Mouse (Mus musculus) intestine, embryonic 15.5 days (tissue): ENCODE data around the gene Coro1b. TPM values are rescaled to one million over a fixed set of nuclear protein-coding genes. Genes with fewer than 3 reads are reported as not detected.

ENCODE experiments used
- ATAC-seq: fragments of 200-750 bp; cut with Nextera tagmentation; 2 replicates; pipeline ENCODE4 v1.8.0; 2017; ENCODE audit warnings: moderate TSS enrichment, moderate library complexity
- H3K27ac ChIP-seq: fragments of 300-500 bp; sonication (generic); 2 replicates; pipeline ENCODE4 v1.5.1; 2015; ENCODE audit warnings: mild to moderate bottlenecking, inconsistent platforms
- H3K27me3 ChIP-seq: fragments of 300-500 bp; sonication (generic); replicated peaks from 2 replicates; pipeline ENCODE4 v1.6.1; 2015; ENCODE audit warnings: inconsistent platforms
- H3K36me3 ChIP-seq: fragments of 300-500 bp; sonication (generic); 2 replicates; pipeline ENCODE4 v1.6.1; 2015; ENCODE audit warnings: inconsistent platforms
- H3K4me1 ChIP-seq: fragments of 300-500 bp; sonication (generic); replicated peaks from 2 replicates; pipeline ENCODE4 v1.6.1; 2015; ENCODE audit warnings: inconsistent platforms
- H3K4me2 ChIP-seq: fragments of 300-500 bp; sonication (generic); replicated peaks from 2 replicates; pipeline ENCODE4 v1.6.1; 2015; ENCODE audit warnings: mild to moderate bottlenecking, inconsistent platforms
- H3K4me3 ChIP-seq: fragments of 300-500 bp; sonication (generic); replicated peaks from 2 replicates; pipeline ENCODE4 v1.5.1; 2015; ENCODE audit warnings: inconsistent platforms
- H3K9ac ChIP-seq: fragments of 300-500 bp; sonication (generic); 2 replicates; pipeline ENCODE4 v1.6.1; 2015; ENCODE audit warnings: inconsistent platforms
- H3K9me3 ChIP-seq: fragments of 300-500 bp; sonication (generic); 2 replicates; pipeline ENCODE4 v1.6.1; 2016; ENCODE audit warnings: inconsistent platforms
- WGBS: fragments of 180-500 bp; shearing (Covaris S2); methylation state at CpG from one replicate; pipeline ENCODE4 v1.1.7; 2015; 5-methylcytosine and 5-hydroxymethylcytosine counted together
- polyA plus RNA-seq: library from polyadenylated mRNA; unstranded; fragments of >200 nt; fragmentation: Nextera tagmentation; extraction: Ambion mirVana; gene quantifications from 2 replicates; pipeline ENCODE4 v1.2.1, GENCODE M21; 2015

Gene Coro1b
- polyA plus RNA-seq, 1 experiment from 2014 or later = 207 TPM

- Histone ChIP-seq H3K9me3 (no peaks in the 10 kb centered on the region), H3K4me2 (no peak overlapping the region), H3K27me3 (no peaks in the 10 kb centered on the region), H3K4me1 (peaks cover 23% of the 10 kb centered on the region), H3K9ac (no peak overlapping the region), H3K27ac (peak overlapping the region; percentile 76; the same call in 1 of the 2 replicates), H3K4me3 (no peak overlapping the region), H3K36me3 (peaks cover 16% of the 10 kb centered on the region; the same call in 1 of the 2 replicates)
- 95% methylated on average over 26 of the region's 26 CpGs for WGBS
- no peak for ATAC-seq
These were observed 36.1 kb upstream of the Coro1b start for GRCm38 (mm10) chr19:4112063-4112960.

DNA sequence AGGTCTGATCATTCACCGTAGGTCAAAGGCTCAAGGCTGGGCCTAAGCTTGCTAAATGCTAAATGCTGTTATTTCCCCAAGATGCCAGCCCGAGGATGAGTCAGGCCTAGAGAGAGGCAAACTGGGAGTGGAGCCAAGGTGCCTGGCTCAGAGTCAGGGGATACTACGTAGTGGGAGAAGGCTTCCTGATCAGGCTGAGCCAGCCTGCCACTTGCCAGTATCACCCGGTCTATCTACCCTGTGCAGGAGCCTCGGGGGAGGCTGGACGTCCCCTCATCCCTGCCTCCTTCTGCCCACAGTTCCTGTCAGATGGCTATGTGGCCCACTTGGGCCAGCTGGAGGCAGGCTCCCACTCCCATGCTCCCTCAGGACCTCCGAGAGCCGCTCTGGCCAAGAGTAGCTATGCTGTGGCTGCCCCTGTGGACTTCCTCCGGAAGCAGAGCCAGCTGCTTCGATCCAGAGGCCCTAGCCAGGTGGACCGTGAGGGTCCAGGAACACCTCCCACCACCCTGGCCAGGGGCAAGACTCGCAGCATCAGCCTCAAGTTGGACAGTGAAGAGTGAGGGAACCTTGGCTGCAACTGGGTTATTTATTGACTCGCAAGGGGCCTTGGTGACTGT lies 35.1 kb upstream of the Coro1b start:
- 57% methylated on average over 13 of the region's 13 CpGs for WGBS
- Histone ChIP-seq H3K4me1 (peaks cover 23% of the 10 kb centered on the region), H3K4me3 (no peak overlapping the region), H3K36me3 (peaks cover 22% of the 10 kb centered on the region; the same call in 1 of the 2 replicates), H3K9ac (no peak overlapping the region; the same call in 1 of the 2 replicates), H3K27ac (peak overlapping the region; percentile 76), H3K27me3 (no peaks in the 10 kb centered on the region), H3K4me2 (peak overlapping the region; percentile 30), H3K9me3 (no peaks in the 10 kb centered on the region)
- ATAC-seq = peak; percentile 52

DNA sequence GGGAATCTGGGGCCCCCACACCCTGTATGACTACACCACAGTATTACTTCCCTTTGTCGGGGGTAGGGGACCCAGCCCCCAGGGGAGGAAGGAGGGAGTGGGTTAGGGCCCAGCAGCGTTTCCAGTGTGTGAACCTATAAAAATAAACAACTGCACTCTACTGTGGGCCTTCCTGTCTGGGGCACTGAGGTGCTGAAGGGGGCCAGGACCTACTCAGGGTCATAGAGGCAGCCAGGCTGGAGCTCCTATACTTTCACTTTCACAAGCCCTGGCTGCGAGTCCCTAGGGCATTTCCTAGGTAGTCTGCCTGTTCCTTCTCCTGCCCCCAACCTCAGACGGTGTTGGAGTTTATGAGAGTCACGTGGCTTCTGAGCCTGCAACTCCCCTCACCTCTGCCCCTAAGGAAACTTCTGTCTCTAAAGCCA lies 34.6 kb upstream of the Coro1b start:
- Histone ChIP-seq H3K36me3 (peaks cover 22% of the 10 kb centered on the region; the same call in 1 of the 2 replicates), H3K4me1 (peaks cover 23% of the 10 kb centered on the region), H3K27ac (peak overlapping the region; percentile 76), H3K4me3 (no peak overlapping the region), H3K27me3 (no peaks in the 10 kb centered on the region), H3K9ac (no peak overlapping the region; the same call in 1 of the 2 replicates), H3K9me3 (no peaks in the 10 kb centered on the region), H3K4me2 (peak overlapping the region; percentile 30)
- ATAC-seq = peak; percentile 83
- WGBS = 15% methylated on average over 5 of the region's 5 CpGs

DNA sequence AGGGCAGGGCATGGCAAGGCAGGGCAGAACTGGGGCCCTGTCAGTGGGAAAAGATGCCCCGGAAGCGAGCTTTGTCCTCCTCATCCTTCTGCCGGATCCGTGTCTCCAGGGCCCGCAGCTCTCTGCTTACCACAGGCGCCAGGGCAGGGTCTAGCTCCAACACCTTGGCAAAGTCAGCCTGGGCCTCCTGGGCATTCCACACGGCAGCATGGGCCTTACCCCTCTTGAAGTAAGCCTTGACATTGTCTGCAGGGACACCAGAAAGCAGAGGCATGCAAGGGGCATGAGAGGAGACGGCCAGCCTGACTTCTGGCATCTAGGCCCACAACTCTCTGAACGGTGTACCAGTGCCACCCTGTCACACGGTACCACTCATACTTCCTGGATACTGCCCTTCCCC lies 33.9 kb upstream of the Coro1b start:
- peak overlapping the region; percentile 76; the same call in 1 of the 2 replicates for H3K27ac ChIP-seq
- H3K9ac ChIP-seq = no peak overlapping the region
- no peak overlapping the region for H3K4me3 ChIP-seq
- H3K27me3 ChIP-seq = no peaks in the 10 kb centered on the region
- H3K4me1 ChIP-seq = peaks cover 23% of the 10 kb centered on the region
- H3K4me2 ChIP-seq = peak overlapping the region; percentile 30; the same call in 1 of the 2 replicates
- no peaks in the 10 kb centered on the region for H3K9me3 ChIP-seq
- ATAC-seq = no peak
- WGBS = 78% methylated on average over 10 of the region's 10 CpGs
- peaks cover 22% of the 10 kb centered on the region; the same call in 1 of the 2 replicates for H3K36me3 ChIP-seq

GRCm38 (mm10) chr19:4115144-4115543 lies 33.3 kb upstream of the Coro1b start:
- Histone ChIP-seq H3K9ac (no peak overlapping the region), H3K4me3 (no peak overlapping the region), H3K9me3 (no peaks in the 10 kb centered on the region), H3K27ac (no peak overlapping the region), H3K4me1 (peaks cover 24% of the 10 kb centered on the region), H3K4me2 (no peak overlapping the region), H3K27me3 (no peaks in the 10 kb centered on the region), H3K36me3 (peaks cover 22% of the 10 kb centered on the region; the same call in 1 of the 2 replicates)
- ATAC-seq = no peak
- WGBS = 96% methylated on average over 10 of the region's 10 CpGs

DNA sequence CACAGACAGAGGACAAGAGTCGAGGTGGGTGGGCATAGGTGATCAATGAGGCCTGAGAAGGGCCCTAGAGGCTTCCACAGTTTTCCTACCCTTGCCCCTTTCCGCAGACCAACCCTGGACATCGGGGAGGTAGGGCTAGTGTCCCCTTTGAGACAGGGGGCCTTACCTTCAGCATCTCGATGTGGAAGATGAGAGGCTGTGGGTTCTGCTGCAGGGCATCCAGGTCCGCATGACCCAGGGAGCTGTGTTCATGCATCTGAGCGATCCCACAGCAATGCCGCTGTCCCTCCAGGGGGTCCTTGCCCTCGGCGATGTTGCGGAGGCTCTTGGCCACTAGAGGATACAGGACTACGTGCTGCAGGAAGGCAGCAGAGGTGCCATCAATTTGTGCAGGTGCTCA lies 32.6 kb upstream of the Coro1b start:
- H3K36me3 ChIP-seq = peaks cover 22% of the 10 kb centered on the region; the same call in 1 of the 2 replicates
- H3K9me3 ChIP-seq = no peaks in the 10 kb centered on the region
- no peak overlapping the region for H3K9ac ChIP-seq
- H3K4me2 ChIP-seq = no peak overlapping the region
- no peak for ATAC-seq
- H3K4me3 ChIP-seq = no peak overlapping the region
- H3K27me3 ChIP-seq = no peaks in the 10 kb centered on the region
- H3K4me1 ChIP-seq = peaks cover 31% of the 10 kb centered on the region
- WGBS = 91% methylated on average over 11 of the region's 11 CpGs
- no peak overlapping the region for H3K27ac ChIP-seq

DNA sequence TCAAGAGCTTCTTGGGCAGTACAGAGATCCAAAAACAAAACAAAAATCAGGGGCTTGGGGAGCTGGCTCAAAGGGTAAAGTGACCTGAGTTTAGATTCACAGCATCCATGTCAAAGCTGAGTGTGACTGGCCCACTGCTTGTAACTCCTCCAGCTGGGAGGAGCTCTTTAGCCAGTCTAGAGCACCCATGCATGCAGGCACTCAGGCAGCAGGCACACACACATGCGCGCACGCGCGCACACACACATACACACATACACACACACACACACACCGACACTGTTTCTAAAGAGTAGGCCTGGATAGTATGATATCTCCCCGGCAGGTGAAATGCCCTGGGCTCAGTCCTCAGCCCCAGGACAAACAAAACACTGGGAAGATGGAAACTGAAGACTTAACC lies 31.4 kb upstream of the Coro1b start:
- peaks cover 22% of the 10 kb centered on the region; the same call in 1 of the 2 replicates for H3K36me3 ChIP-seq
- no peak overlapping the region for H3K4me3 ChIP-seq
- H3K9ac ChIP-seq = no peak overlapping the region
- no peak overlapping the region for H3K27ac ChIP-seq
- no peak for ATAC-seq
- WGBS = 95% methylated on average over 7 of the region's 7 CpGs
- H3K9me3 ChIP-seq = no peaks in the 10 kb centered on the region
- no peak overlapping the region for H3K4me2 ChIP-seq
- H3K27me3 ChIP-seq = no peaks in the 10 kb centered on the region
- peaks cover 36% of the 10 kb centered on the region for H3K4me1 ChIP-seq

GRCm38 (mm10) chr19:4118350-4118749 lies 30.1 kb upstream of the Coro1b start:
- whole genome bisulfite sequencing = 89% methylated on average over 2 of the region's 2 CpGs
- no peak overlapping the region for H3K27ac ChIP-seq
- peaks cover 22% of the 10 kb centered on the region; the same call in 1 of the 2 replicates for H3K36me3 ChIP-seq
- H3K4me2 ChIP-seq = no peak overlapping the region
- no peaks in the 10 kb centered on the region for H3K27me3 ChIP-seq
- no peak overlapping the region for H3K4me3 ChIP-seq
- H3K9ac ChIP-seq = no peak overlapping the region
- no peaks in the 10 kb centered on the region for H3K9me3 ChIP-seq
- peaks cover 26% of the 10 kb centered on the region for H3K4me1 ChIP-seq
- ATAC-seq = no peak

DNA sequence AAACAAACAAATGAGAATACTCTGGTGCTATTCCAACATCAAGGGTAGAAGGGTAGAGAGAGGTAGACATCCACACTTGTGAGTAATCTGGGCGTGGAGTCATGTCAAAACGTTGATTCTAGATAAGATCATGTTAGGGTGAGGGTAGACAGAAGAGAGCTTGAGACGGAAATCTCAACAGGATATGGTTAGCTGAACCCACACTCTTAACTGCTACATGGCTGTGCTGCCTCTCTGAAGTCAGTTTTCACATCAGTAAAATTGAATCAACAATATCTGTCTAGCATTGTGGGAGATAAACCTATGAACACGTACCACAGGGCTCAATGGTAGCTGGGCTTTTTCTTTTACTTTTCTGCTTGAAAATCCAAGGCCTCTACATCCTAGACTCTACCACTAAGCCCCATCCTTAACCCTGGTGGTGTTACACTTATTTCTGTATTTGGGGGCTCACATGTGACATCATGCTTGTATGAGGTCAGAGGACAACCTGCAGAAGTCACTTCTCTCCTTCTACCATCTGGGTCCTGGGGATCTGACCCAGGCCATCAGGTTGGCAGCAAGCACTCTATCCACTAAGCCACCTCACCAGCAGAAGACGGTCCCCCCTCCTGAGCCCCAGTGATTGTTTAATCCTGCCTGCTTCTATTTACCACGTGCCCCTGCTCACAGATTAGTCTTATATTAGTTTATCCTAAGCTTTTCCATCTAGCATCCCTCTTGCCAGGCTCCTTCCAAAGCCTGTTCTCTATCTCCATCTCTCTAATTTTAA lies 28.5 kb upstream of the Coro1b start:
- H3K4me1 ChIP-seq = peaks cover 16% of the 10 kb centered on the region
- no peak overlapping the region for H3K4me3 ChIP-seq
- H3K27ac ChIP-seq = no peak overlapping the region
- ATAC-seq = no peak
- 77% methylated on average over 6 of the region's 6 CpGs for WGBS
- H3K9ac ChIP-seq = no peak overlapping the region
- peak overlapping the region; percentile 60 for H3K4me2 ChIP-seq
- H3K27me3 ChIP-seq = no peaks in the 10 kb centered on the region
- peaks cover 16% of the 10 kb centered on the region; the same call in 1 of the 2 replicates for H3K36me3 ChIP-seq
- H3K9me3 ChIP-seq = no peaks in the 10 kb centered on the region

DNA sequence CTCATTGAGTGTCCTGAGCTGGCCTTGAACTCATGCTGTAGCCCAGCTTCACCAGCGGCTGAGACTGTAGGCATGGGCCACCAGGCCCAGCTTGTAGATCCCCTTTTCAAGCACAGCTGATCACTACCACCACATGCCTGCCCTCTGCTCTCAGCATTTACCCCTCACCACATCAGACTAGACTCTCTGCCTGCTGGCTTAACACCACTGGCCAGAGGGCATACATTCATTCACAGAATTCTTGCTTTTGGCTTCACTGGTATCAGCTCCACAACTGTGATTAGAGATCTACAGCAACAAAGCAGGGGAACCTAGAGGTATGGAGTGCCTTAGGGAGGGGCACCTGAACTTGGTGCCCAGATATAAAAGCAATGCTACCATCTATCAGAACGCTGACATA lies 27.9 kb upstream of the Coro1b start:
- ATAC-seq = no peak
- H3K9me3 ChIP-seq = no peaks in the 10 kb centered on the region
- no peak overlapping the region for H3K27ac ChIP-seq
- no peak overlapping the region for H3K9ac ChIP-seq
- peak overlapping the region; percentile 60 for H3K4me2 ChIP-seq
- H3K4me1 ChIP-seq = peaks cover 13% of the 10 kb centered on the region
- H3K36me3 ChIP-seq = peaks cover 11% of the 10 kb centered on the region; the same call in 1 of the 2 replicates
- WGBS = 96% methylated on average over 2 of the region's 2 CpGs
- H3K27me3 ChIP-seq = no peaks in the 10 kb centered on the region
- H3K4me3 ChIP-seq = no peak overlapping the region; the same call in 1 of the 2 replicates

GRCm38 (mm10) chr19:4121097-4121805 lies 27.2 kb upstream of the Coro1b start:
- WGBS = 3% methylated on average over 38 of the region's 38 CpGs
- Histone ChIP-seq H3K27me3 (no peaks in the 10 kb centered on the region), H3K4me1 (peaks cover 13% of the 10 kb centered on the region), H3K27ac (peak overlapping the region; percentile 70), H3K9me3 (no peaks in the 10 kb centered on the region), H3K36me3 (peaks cover 6% of the 10 kb centered on the region; the same call in 1 of the 2 replicates), H3K4me2 (peak overlapping the region; percentile 60), H3K9ac (peak overlapping the region; percentile 55), H3K4me3 (peak overlapping the region; percentile 50)
- peak; percentile 79 for ATAC-seq
